ENCODE assay signal across 8 mouse cellular contexts in the genomic region with DNA sequence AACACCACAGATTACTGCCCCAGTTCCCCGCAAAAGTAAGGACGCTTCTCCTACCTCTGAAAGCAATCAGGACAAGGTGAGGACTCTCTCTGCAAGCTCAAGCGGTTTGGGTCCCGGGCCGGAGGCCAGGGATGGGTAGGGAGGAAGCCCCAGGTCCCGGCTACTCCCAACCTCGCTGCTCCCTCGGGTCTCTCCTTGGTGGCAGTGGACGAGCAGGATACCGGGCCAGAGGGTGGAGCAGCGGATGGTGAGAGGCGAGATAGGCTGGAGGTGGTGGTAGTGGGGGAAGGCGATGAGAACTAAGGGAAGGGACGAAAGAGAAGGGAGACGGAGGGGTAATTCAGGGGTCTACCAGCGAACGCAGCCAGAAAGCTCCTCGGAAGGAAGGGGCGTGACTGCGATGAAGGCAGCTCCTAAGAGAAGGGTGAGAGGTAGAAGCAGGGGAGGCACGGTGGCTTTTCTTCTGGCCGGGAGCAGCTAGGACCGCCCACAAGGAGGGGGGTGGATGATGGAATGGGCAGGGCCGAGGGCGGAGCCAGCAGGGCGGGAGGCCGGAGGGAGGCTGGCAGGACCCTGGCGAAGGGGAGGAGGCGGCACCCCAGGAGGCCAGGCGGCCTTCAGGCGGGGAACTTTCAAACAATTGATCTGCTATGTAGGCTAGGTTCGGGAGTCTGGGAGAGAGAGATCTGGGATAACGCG. TPM values are rescaled to one million over a fixed set of nuclear protein-coding genes. Genes with fewer than 3 reads are reported as not detected.
A peak's percentile ranks its signal among the peaks of the same experiment; 100 is the strongest.
DNase-seq lines count a peak whose midpoint lies in the region; ATAC-seq lines count a peak whose summit lies in the region.

Gene Amot, minus strand, starts transcription at position 465 of the 699 bp plus-strand sequence.

- H3K27me3 ChIP-seq in hindbrain, embryonic 12.5 days, result no peaks in the 10 kb centered on the region; the same call in 1 of the 2 replicates

- 17% methylated on average over 32 of the region's 34 CpGs for WGBS in hindbrain, embryonic 12.5 days

- H3K9ac ChIP-seq in hindbrain, embryonic 12.5 days, result peak within 1 kb of the TSS; percentile 60

- ATAC-seq in hindbrain, embryonic 12.5 days (ENCODE audit: low FRiP score), result peak; percentile 96

- peak within 1 kb of the TSS; percentile 40 for H3K27ac ChIP-seq in hindbrain, embryonic 12.5 days

- no peaks in the 10 kb centered on the region for H3K36me3 ChIP-seq in hindbrain, embryonic 12.5 days

- peak within 1 kb of the TSS; percentile 57 for H3K4me2 ChIP-seq in hindbrain, embryonic 12.5 days (replicated peaks)

- peak; percentile 38 for DNase-seq in T-cell, adult 2 months (ENCODE audit: low spot score)
- peak; percentile 81 to 83 for DNase-seq in cerebellum, postnatal 14 days
- peak; percentile 23 to 42 for DNase-seq in frontal cortex, postnatal 14 days (ENCODE audit: low spot score in 2 of 2)
- peak; percentile 42 for DNase-seq in left cerebral cortex, adult 11 months (ENCODE audit: low spot score)
- peak; percentile 89 for DNase-seq in lung, postnatal 36 days
- DNase-seq in retina, postnatal 1 day, result peak; percentile 90
- peak; percentile 72 for DNase-seq in thymus, postnatal 4 days

- H3K4me3 ChIP-seq in hindbrain, embryonic 12.5 days, result peak within 1 kb of the TSS; percentile 50

- no peaks in the 10 kb centered on the region for H3K9me3 ChIP-seq in hindbrain, embryonic 12.5 days (replicated peaks)

- H3K4me1 ChIP-seq in hindbrain, embryonic 12.5 days, result 0 out of 2 replicates have a peak, but pooled peaks cover 5% of the 10 kb centered on the region

RNA-seq across cellular contexts. Expression of gene Amot, which starts in this region (rescaled TPM):
- polyA plus RNA-seq in hindbrain, embryonic 12.5 days (2016; fragmentation: Nextera tagmentation; extraction: Ambion mirVana), result 25.9 and 33.1 TPM in 2 replicates

Comparison
In these comparisons a context has a peak if more than half of its experiments do, and no peak if none do; other contexts are left out.
1. Peak in every context shown above with its lines: DNase-seq, ATAC-seq, H3K4me3 ChIP-seq and H3K27ac ChIP-seq.
2. DNase-seq: peak in every context shown above with its lines; median percentile 90 in retina, postnatal 1 day; 89 in lung, postnatal 36 days; 82 in cerebellum, postnatal 14 days; 72 in thymus, postnatal 4 days; 42 in left cerebral cortex, adult 11 months; 38 in T-cell, adult 2 months; 32 in frontal cortex, postnatal 14 days.